Mouse (Mus musculus): Measurements from ENCODE around the gene Ptov1.

DNA sequence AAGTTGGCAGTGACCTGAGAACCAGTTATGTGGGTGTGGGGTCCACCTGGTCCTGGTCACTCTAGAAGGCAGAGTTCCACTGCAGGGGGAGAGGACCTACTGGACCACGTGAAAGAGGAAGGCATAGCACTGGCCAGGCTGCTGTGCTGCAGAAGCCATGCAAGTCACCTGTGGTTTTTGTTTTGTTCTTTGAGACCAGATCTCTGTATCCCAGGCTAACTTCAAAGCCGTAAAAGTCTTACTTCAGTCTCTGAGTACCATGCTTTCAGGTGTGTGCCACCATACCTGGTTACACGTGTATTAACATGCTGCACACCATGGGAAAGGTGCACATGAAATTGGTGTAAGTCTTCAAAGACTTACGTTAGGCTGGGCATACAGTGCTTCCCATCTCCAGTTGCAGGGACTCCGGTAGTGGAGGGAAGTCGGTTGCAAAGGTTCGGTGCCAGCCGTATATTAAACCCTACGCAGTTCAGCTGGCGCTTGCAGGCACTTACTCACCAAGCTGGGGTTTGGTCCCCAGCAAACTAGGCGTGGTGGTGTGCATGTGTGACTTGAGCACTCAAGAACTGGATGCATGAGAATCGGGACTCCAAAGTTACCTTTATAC, 17.9 kb downstream of the Ptov1 start:
- TF ChIP-seq CTCF (IDR thresholded peaks at IDR 0.05; ENCODE audit: low read depth, low read length) (no peak), POLR2A (IDR thresholded peaks at IDR 0.05; ENCODE audit: borderline replicate concordance, low read depth, low read length) (no peak)

Measured in bone marrow macrophage, adult 2 months (primary cell).